Mouse (Mus musculus) cerebellum, adult 9-10 months (tissue): Measurements from ENCODE around the gene Armc12.
"Not testable (repeated sequence)": the region's sequence is repeated elsewhere in the genome, so short reads cannot be mapped to it uniquely, and the experiment has no call there.

Source experiments
- DNase-seq: peaks from one replicate; pipeline ENCODE4 v3.0.0; 2022

The Armc12 gene

DNA sequence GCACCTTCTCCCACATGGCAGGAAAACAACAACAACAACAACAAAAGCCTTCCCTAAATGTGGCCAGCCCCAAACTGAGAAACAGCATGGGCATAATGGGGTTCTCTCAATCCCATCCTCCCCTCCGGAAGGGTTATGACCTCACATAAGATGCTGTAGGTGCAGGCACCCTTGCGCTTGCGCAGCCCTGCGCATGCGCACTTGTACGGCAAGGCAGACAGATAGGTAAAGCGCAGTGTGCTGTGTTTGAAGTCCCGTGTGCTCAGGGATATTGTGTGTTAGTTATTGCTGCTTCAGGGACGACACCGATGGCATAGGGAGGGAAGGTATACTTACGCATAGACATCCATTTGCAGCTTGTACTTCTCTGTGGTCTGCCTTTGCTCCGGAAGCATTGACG, 2.7 kb downstream of the Armc12 start:
- no peak for DNase-seq

- DNase-seq = no peak
Observed at GRCm38 (mm10) chr17:28537881-28538280, 7.3 kb downstream of the Armc12 start.

GRCm38 (mm10) chr17:28546925-28547324, 16.3 kb downstream of the Armc12 start:
- no peak for DNase-seq

DNA sequence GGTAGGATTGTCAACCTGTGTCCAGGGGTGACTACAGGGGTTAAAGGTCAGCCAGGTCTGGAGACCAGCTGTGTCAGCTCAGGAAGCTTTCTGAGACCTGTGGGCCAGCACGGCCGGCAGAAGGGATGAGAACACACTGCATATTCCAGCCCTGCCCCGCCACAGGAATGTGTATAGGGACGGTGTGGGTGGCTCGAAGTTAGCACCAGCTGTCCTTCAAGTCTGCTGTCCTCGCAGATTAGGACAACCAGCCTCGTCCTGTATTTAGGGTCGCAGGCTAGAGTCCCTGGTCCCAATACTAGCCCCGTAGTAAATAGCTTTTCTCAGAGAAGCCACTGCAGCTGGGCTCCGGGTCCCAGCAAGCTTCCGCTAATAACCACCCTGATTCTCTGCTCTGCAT, 17.9 kb downstream of the Armc12 start:
- no peak for DNase-seq

- DNase-seq = no peak
Observed at GRCm38 (mm10) chr17:28549111-28549510, 18.5 kb downstream of the Armc12 start, which contains the start of gene Clpsl2. TSS of gene Clpsl2 (plus strand) at chr17:28549411.

DNA sequence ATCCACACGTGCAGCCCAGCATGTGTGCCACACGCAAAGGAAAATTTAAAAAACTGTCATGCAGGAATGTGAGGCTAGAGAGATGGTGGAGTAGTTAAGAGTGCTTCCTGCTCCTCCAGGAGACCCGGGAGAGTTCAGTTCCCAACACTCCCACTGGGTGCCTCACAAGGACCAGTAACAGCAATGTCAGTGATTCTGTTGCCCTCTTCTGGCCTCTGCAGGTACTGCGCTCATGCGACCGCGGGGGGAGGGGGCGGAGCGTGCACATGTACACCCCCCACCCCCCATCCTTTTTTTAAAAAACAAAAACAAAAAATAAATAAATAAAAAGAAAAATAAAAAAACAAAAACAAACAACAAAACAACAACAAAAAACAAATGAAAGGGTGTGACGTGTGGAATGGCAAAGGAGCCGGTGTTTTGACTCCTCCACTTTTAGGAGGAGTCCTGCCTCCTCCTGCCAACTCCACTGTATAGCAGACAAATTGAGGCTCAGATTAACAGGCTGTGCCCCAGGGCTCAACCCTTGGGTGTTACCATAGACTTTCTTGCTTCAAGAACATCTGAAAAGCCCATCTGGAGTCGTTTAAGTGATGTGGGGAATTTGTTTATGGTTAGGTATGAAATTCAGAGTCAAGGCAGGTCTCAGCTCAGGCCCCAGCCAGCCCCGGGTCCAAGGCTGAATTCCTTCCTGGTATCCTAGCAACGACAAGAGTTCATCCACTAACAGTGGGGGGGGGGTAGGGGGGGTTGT, 22.6 kb downstream of the Armc12 start:
- peak; percentile 61 for DNase-seq

GRCm38 (mm10) chr17:28554021-28554420, 23.4 kb downstream of the Armc12 start:
- not testable (repeated sequence) for DNase-seq

GRCm38 (mm10) chr17:28556635-28557396, 26.2 kb downstream of the Armc12 start:
- DNase-seq = no peak

DNA sequence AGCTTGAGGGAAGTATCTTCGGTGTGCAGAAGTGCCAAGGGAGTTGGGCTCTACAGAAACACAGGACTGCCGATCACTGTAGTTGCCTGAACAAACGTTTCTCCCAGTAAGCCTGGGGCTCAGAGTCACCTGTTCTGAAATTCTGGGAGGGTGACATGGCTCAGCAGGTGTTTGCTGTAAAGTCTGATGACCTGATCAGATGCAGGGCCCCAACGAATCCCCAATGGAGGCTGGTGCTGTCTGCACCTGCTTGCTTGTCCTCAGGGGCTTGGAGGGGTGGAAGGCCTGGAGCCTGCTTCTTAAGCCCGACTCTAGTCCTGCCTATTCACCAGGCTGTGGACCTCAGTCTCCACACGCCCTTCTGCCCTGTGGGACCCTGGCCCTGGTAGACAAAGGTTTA, 27.2 kb downstream of the Armc12 start:
- no peak for DNase-seq

DNA sequence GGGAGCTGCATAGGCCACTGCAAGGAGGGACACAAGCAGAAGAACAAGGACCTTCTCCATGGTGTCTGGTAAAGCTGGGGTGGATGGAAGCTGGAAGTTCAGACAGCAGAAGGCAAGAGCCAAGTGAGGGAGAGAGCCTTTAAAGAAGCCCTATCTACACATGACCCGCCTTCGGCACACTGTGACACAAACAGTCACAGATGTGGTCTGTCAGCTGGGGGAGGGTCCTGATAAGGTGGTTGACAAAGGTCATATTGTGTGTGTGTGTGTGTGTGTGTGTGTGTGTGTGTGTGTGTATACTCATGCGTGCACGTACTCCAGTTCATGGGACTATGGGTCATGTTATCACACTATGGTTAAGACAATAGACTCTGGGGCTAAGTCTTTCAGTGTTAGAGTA, 30.0 kb downstream of the Armc12 start, which contains the start of gene Clps:
TSS of gene Clps (minus strand) at position 169 of the 400 bp plus-strand sequence.
- no peak for DNase-seq

GRCm38 (mm10) chr17:28561613-28562012, 31.0 kb downstream of the Armc12 start:
- no peak for DNase-seq

DNA sequence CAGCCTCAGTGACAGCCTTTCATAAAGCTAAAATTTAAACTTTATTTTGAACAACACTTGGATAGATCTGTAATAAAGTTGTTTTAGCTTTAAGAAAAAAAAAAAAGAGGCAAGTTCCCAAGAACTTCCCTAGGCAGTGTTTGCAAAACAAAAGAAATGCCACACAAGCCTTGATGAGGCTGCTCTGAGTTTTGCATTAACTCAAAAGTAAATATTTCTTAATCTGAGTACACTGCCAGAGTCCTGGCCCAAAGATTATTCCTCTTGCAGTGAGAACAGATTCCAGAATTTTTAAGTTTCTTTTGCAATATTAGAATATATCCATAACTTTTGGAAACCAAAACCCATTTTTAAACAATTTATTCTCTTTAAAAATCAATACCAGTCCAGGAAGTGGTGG, 34.6 kb downstream of the Armc12 start:
- DNase-seq = no peak

- no peak for DNase-seq
Observed at GRCm38 (mm10) chr17:28567541-28567940, 36.9 kb downstream of the Armc12 start.

DNA sequence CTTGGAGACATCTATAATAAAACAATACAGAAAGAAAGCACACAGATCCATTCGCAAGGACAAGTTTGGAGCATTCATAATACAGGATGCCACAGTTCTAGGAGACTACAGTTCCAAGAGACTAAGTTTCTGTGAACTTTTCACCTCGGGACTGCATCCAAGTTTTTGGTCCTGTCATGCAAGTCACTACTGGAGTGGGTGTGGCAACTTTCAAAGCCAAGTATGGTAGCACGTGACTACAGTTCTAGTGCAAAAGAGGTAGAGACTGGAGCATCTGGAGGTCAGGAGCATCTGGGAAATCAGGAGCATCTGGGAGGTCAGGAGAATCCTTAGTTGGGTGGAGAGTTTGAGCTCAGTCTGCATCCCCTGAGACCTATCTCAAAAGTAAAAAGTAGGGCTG, 41.3 kb downstream of the Armc12 start:
- DNase-seq = no peak

DNA sequence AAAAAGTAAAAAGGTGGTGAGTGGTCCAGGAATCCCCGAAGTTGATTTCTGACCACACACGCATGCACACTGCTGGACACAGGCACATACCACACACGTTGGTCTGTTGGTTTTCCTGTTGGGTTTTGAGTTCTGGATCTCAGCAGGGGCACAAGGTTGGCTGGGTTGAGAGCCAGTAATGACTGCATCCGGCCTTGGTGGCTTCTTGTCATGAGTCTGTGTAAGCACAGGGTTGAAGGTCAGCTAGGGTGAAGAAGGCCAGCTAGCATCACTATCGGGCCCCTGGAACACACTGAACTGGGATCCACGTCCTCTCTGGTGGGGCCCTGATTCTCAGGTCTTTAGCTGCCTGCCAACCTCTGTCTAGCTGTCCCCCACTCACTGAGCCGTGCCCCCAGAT, 41.9 kb downstream of the Armc12 start:
- no peak for DNase-seq

- no peak for DNase-seq
Observed at GRCm38 (mm10) chr17:28572941-28573340, 42.3 kb downstream of the Armc12 start.

DNA sequence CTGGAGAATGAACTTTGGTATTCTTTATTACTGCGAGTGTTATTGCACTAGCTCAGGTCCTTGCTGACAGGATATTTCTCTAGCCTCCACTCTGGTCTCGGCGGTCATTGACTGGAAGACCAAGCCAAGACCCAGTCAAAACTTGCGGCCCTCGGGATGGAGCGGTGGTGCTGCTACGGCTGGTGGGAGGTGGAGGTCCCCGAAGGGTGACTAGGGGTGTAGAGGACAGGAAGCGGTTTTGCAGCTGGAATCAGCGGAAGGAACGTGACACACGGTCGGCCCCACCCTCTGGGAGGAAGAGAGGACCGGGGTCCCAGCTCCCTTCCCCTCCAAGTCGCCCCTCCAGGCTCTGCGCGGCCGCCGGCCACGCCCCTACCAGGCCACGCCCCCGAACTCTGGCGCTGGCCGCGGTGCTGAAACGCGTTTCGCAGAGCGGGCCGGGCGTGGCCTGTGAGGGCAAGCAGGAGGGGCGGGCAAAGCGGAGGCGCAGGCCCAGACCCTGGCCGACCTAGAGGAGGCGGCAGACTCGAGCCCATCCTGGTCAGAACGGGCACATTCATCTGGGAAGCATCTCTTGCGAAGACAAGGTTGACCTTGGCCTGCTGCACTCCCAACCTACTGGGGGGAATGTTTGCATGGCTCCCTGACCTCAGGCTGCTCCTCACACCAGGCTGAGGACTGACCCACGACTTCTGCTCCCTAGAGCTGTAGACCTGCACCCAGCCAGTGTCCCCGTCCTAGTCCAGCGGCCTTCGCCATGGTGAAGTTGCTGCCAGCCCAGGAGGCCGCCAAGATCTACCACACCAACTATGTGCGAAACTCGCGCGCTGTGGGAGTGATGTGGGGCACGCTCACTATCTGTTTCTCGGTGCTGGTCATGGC, 44.9 kb downstream of the Armc12 start, which contains the start of gene Lhfpl5:
TSS of gene Lhfpl5 (plus strand) at position 398 of the 882 bp plus-strand sequence.
- no peak for DNase-seq

DNA sequence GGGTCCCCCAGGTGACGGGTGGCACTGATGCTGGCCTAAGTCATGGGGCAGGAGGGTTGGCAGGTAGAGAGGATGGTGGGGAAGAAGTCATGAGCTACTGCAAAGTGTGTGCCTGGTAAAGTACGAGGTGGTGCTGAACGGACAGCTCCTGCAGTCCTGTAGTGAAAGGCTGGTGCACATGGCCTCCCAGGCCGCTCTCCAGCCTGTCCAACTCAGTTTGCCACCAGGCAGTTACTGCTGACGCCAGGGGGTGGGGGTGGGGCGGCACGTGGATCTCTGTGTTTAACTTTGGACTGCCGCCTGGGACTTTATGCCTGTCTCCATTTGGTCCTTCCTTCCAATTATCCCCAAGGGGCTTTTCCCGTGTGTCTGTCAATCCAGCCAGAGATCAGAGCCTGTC, 49.8 kb downstream of the Armc12 start:
- DNase-seq = no peak

GRCm38 (mm10) chr17:28581056-28581455, 50.5 kb downstream of the Armc12 start:
- DNase-seq = no peak

DNA sequence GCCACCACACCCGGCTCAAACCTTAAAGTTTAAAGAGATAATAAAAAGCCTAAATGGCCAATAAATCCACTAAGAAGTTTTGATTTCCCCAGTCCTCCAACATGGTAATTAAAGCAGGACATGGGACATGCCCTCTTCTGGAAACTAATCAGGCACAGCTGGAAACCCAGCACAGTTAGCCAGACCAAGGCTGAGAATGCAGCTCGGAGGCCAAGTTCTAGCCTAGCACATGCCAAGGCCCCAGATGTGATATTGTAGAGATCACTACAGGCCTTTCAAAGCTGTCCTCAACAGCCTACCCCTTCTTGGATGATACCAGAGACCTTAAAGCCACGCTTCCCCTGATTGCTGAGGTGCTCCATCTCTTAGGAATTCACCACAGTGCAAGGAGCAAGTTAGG, 55.9 kb downstream of the Armc12 start:
- no peak for DNase-seq

GRCm38 (mm10) chr17:28588591-28588990, 58.0 kb downstream of the Armc12 start:
- no peak for DNase-seq
